Mouse (Mus musculus): Measurements from ENCODE around the gene Nfatc3. TPM values are rescaled to one million over a fixed set of nuclear protein-coding genes. Genes with fewer than 3 reads are reported as not detected.

Nfatc3 gene
- polyA plus RNA-seq, 1 experiment from 2014 or later: 3.2 TPM

DNA sequence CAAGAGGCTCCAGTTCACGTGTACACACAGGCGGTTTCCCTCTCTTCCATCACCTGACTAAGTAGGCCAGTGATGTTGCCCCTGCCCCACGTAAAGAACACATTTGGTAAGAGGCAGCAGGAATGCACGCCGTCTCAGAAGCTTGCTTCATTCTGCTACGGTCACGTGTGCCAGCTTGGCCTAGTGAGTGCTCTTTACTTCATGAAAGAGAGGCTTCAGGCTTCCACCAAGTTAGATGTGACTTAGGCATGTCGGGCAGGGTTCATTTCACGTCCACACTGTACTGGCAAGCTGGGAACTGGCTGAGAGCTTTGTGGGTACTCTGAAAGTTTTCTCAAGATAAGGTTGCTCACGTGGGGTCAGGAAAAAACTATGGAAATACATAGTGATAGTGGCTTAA is 19.9 kb upstream of the Nfatc3 start:
- Histone ChIP-seq H3K4me1 (ENCODE audit: control insufficient read depth, insufficient read depth, low read length) (no peaks in the 10 kb centered on the region), H3K36me3 (ENCODE audit: control insufficient read depth, insufficient read depth, low read length) (no peaks in the 10 kb centered on the region), H3K27ac (ENCODE audit: low read depth, low read length) (no peak overlapping the region), H3K27me3 (ENCODE audit: control insufficient read depth, insufficient read depth, low read length) (no peaks in the 10 kb centered on the region), H3K4me2 (ENCODE audit: low read depth, low read length) (no peak overlapping the region), H3K4me3 (ENCODE audit: low read depth, low read length) (no peak overlapping the region), H3K9me3 (ENCODE audit: control insufficient read depth, low read length) (no peaks in the 10 kb centered on the region), H3K9ac (replicated peaks; ENCODE audit: low read depth, low read length) (no peak overlapping the region)
- ATAC-seq (ENCODE audit: low read depth): no peak
- WGBS: 94% methylated on average over 10 of the region's 10 CpGs

DNA sequence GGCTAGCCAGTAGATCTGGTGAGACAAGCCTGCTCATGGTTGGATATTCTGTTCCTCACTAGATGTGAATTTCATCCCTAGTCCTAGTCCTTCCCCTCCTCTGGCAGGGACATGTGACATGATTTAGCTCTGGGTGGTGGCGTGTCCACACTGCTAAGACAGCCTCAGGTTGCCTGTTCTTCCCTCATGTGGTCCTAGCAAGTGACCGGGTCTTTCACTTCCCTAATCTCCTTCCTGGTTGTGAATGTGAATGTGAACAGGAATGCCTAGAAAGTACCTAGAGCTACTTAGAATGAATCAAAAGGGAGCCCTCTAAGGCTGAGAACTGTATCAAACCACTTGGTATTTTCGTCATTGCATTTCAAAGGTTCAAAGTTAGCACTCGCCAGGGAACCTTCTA is 19.0 kb upstream of the Nfatc3 start:
- ATAC-seq (ENCODE audit: low read depth): no peak
- 85% methylated on average over 4 of the region's 4 CpGs for WGBS

DNA sequence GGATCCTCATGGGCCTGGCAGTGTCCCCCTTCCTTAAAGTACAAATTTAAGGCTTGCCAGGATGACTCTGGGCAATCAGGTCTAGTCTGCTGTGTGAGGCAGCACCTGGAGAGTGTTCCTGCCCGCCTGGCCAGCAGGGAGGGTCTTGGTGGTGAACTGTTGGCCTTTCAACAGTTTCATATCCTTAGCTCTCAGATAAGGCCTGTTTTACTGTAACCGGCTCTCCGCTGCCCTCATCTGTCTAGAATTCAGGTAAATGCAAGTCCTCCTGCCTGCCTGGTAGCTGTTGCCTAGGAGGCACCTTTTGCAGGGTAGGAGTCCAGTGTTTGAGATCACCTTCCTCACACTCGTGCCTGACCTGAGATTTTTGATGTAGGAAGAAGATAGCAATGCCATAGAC is 18.4 kb upstream of the Nfatc3 start:
- ATAC-seq (ENCODE audit: low read depth): no peak
- Histone ChIP-seq H3K4me1 (ENCODE audit: control insufficient read depth, insufficient read depth, low read length) (no peaks in the 10 kb centered on the region), H3K9me3 (ENCODE audit: control insufficient read depth, low read length) (no peaks in the 10 kb centered on the region), H3K4me2 (ENCODE audit: low read depth, low read length) (no peak overlapping the region), H3K27ac (ENCODE audit: low read depth, low read length) (no peak overlapping the region), H3K27me3 (ENCODE audit: control insufficient read depth, insufficient read depth, low read length) (no peaks in the 10 kb centered on the region), H3K4me3 (ENCODE audit: low read depth, low read length) (no peak overlapping the region), H3K36me3 (ENCODE audit: control insufficient read depth, insufficient read depth, low read length) (no peaks in the 10 kb centered on the region), H3K9ac (replicated peaks; ENCODE audit: low read depth, low read length) (no peak overlapping the region)
- 78% methylated on average over 4 of the region's 4 CpGs for WGBS

More for the DNA sequence above, 19.0 kb upstream of the Nfatc3 start:
- Histone ChIP-seq H3K4me3 (ENCODE audit: low read depth, low read length) (no peak overlapping the region), H3K9me3 (ENCODE audit: control insufficient read depth, low read length) (no peaks in the 10 kb centered on the region), H3K36me3 (ENCODE audit: control insufficient read depth, insufficient read depth, low read length) (no peaks in the 10 kb centered on the region), H3K27ac (ENCODE audit: low read depth, low read length) (no peak overlapping the region), H3K9ac (replicated peaks; ENCODE audit: low read depth, low read length) (no peak overlapping the region), H3K4me1 (ENCODE audit: control insufficient read depth, insufficient read depth, low read length) (no peaks in the 10 kb centered on the region), H3K27me3 (ENCODE audit: control insufficient read depth, insufficient read depth, low read length) (no peaks in the 10 kb centered on the region), H3K4me2 (ENCODE audit: low read depth, low read length) (no peak overlapping the region)

DNA sequence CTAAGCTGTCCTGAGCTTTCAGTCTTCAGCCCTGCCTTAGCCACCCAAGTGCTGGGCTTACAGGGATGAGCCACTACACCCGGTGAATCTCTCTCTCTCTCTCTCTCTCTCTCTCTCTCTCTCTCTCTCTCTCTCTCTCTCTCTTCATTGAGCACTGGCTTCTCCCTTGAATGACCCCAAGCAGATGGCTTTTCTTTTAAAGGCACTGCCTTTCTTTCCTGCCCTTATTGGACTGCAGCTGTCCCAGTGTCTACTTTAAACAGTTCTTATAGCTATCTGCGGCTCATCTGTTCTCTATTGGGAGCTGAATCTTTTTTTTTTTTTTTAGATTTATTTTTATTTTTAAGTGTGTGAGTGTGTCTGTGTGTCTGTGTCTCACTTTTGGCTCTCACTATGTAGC is 15.6 kb upstream of the Nfatc3 start:
- no peaks in the 10 kb centered on the region for H3K36me3 ChIP-seq (ENCODE audit: control insufficient read depth, insufficient read depth, low read length)
- H3K4me1 ChIP-seq (ENCODE audit: control insufficient read depth, insufficient read depth, low read length): no peaks in the 10 kb centered on the region
- no peak for ATAC-seq (ENCODE audit: low read depth)
- 53% methylated on average over 2 of the region's 2 CpGs for WGBS
- H3K9ac ChIP-seq (replicated peaks; ENCODE audit: low read depth, low read length): no peak overlapping the region
- H3K9me3 ChIP-seq (ENCODE audit: control insufficient read depth, low read length): no peaks in the 10 kb centered on the region
- H3K4me3 ChIP-seq (ENCODE audit: low read depth, low read length): no peak overlapping the region
- no peak overlapping the region for H3K27ac ChIP-seq (ENCODE audit: low read depth, low read length)
- H3K4me2 ChIP-seq (ENCODE audit: low read depth, low read length): no peak overlapping the region
- no peaks in the 10 kb centered on the region for H3K27me3 ChIP-seq (ENCODE audit: control insufficient read depth, insufficient read depth, low read length)

DNA sequence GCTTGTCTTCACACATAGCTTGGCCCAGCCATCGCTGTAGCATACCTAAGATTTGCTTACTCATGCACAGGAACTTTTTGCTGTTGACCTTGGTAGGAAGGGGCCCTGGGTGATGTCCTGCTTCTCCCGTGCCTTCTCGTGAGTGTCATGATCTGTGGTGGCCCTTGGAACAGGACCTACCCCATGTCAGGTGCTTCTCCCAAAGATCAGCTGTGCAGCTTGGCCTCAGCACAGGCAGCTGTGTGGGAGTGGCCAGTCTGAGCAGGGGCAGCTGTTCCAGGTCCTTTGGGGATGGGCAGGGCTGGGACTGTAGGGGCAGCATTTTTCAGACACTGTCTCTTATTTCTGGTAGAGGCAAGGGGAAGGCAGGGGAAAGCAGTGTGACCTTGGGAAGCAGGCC is 14.5 kb upstream of the Nfatc3 start:
- Histone ChIP-seq H3K4me2 (ENCODE audit: low read depth, low read length) (no peak overlapping the region), H3K27me3 (ENCODE audit: control insufficient read depth, insufficient read depth, low read length) (no peaks in the 10 kb centered on the region), H3K27ac (ENCODE audit: low read depth, low read length) (no peak overlapping the region), H3K9me3 (ENCODE audit: control insufficient read depth, low read length) (no peaks in the 10 kb centered on the region), H3K36me3 (ENCODE audit: control insufficient read depth, insufficient read depth, low read length) (no peaks in the 10 kb centered on the region), H3K4me1 (ENCODE audit: control insufficient read depth, insufficient read depth, low read length) (no peaks in the 10 kb centered on the region), H3K4me3 (ENCODE audit: low read depth, low read length) (no peak overlapping the region), H3K9ac (replicated peaks; ENCODE audit: low read depth, low read length) (no peak overlapping the region)
- ATAC-seq (ENCODE audit: low read depth): no peak
- 87% methylated on average over 3 of the region's 3 CpGs for WGBS

DNA sequence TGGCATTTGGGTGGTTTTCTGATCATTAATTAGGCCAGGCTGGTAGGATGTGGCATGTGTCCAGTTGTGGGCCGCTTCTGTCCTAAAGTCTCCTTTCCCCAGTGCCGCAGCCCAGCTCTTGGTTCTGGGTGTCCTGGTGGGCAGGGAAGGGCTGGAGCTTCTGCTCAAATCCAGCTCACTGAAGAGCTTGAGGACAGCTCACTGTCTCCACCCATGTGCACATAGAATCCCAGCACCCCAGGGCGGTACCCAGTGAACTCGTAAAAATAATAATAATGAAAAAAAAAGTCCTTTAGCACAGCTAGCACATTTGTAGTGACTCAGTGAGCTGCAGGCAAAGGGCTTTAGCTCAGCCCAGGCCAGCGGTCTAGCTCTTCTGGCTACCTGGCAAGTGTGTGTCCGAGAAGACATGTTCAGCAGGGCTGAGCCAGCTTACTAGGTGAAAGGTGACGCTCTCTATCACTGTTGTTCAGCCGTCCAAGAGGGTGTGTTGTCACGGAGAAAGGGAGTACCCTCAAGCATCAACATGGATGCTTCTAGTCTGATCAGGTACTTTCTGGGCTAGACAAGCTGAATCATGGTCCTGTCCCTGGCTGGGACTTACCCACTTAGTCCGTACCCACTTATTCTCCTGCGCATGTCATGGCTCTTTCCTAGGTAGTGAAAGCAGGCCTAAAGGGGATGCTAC is 11.6 kb upstream of the Nfatc3 start:
- Histone ChIP-seq H3K9ac (replicated peaks; ENCODE audit: low read depth, low read length) (no peak overlapping the region), H3K4me1 (ENCODE audit: control insufficient read depth, insufficient read depth, low read length) (no peaks in the 10 kb centered on the region), H3K9me3 (ENCODE audit: control insufficient read depth, low read length) (no peaks in the 10 kb centered on the region), H3K4me3 (ENCODE audit: low read depth, low read length) (no peak overlapping the region), H3K27ac (ENCODE audit: low read depth, low read length) (no peak overlapping the region), H3K36me3 (ENCODE audit: control insufficient read depth, insufficient read depth, low read length) (peaks cover 8% of the 10 kb centered on the region; the same call in 1 of the 2 replicates), H3K27me3 (ENCODE audit: control insufficient read depth, insufficient read depth, low read length) (no peaks in the 10 kb centered on the region), H3K4me2 (ENCODE audit: low read depth, low read length) (no peak overlapping the region)
- WGBS: 95% methylated on average over 11 of the region's 11 CpGs
- no peak for ATAC-seq (ENCODE audit: low read depth)

DNA sequence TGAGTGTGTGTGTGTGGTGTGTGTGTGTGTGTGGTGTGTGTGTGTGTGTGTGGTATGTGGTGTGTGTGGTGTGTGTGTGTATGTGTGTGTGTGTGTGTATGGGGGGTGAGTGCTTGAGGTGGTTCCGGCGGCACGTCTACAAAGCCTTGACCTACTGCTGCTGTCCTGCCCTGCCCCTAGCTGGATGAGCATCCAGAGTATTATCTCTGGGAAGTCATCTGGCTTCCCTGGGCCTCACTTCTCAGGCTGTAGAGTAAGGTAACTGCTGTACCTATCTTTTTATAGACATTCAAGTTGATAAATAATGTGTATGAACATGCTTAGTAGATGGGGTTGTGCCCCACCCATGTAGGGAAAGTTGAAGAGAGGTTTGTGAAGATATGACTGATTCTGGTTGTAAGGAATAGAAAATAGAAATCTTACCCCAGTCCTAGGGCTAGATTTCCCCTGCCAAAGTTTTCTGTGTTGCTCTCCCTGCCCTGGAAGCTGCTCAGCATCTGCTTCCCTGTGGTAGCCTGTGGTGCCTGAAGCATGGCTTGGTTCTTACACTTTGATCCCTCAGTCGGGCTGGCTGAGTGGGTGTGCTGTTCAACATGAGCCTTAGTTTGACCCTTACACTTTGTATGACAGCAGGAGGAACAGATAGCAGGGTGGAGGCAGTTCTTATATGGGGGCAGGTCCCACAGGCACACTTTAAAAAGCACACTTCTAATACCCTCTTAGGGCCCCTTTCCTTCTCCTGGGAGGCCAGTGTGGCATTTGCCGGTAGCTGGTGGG is 10.6 kb upstream of the Nfatc3 start:
- ATAC-seq (ENCODE audit: low read depth): no peak
- no peaks in the 10 kb centered on the region for H3K27me3 ChIP-seq (ENCODE audit: control insufficient read depth, insufficient read depth, low read length)
- no peaks in the 10 kb centered on the region for H3K4me1 ChIP-seq (ENCODE audit: control insufficient read depth, insufficient read depth, low read length)
- no peak overlapping the region for H3K9ac ChIP-seq (replicated peaks; ENCODE audit: low read depth, low read length)
- H3K4me3 ChIP-seq (ENCODE audit: low read depth, low read length): no peak overlapping the region
- WGBS: 78% methylated on average over 5 of the region's 5 CpGs
- H3K4me2 ChIP-seq (ENCODE audit: low read depth, low read length): no peak overlapping the region
- peaks cover 8% of the 10 kb centered on the region; the same call in 1 of the 2 replicates for H3K36me3 ChIP-seq (ENCODE audit: control insufficient read depth, insufficient read depth, low read length)
- H3K9me3 ChIP-seq (ENCODE audit: control insufficient read depth, low read length): no peaks in the 10 kb centered on the region
- no peak overlapping the region for H3K27ac ChIP-seq (ENCODE audit: low read depth, low read length)

DNA sequence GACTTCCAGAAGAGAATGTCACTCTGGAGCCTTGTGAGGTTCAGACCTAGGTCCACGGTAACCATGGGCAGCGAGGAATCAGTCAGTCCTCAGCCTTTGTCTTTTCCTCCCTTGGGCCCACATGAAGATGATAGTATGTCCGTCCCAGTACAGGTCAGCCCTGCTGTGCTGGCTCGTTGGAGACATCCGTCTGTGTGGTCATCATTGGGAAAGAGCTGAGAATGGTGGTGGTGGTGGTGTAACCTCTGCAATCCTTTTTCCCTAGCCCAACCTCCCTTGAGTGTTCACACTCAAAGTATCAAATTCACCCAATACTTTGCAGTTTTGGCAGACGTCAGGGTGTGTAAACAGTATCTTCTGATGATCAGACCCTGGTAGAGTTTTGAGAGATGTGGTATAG is 8.8 kb upstream of the Nfatc3 start:
- no peak overlapping the region for H3K27ac ChIP-seq (ENCODE audit: low read depth, low read length)
- no peak overlapping the region for H3K9ac ChIP-seq (replicated peaks; ENCODE audit: low read depth, low read length)
- no peaks in the 10 kb centered on the region for H3K4me1 ChIP-seq (ENCODE audit: control insufficient read depth, insufficient read depth, low read length)
- H3K4me3 ChIP-seq (ENCODE audit: low read depth, low read length): no peak overlapping the region
- ATAC-seq (ENCODE audit: low read depth): no peak
- 84% methylated on average over 6 of the region's 6 CpGs for WGBS
- H3K27me3 ChIP-seq (ENCODE audit: control insufficient read depth, insufficient read depth, low read length): no peaks in the 10 kb centered on the region
- peaks cover 10% of the 10 kb centered on the region; the same call in 1 of the 2 replicates for H3K36me3 ChIP-seq (ENCODE audit: control insufficient read depth, insufficient read depth, low read length)
- no peaks in the 10 kb centered on the region for H3K9me3 ChIP-seq (ENCODE audit: control insufficient read depth, low read length)
- no peak overlapping the region for H3K4me2 ChIP-seq (ENCODE audit: low read depth, low read length)

DNA sequence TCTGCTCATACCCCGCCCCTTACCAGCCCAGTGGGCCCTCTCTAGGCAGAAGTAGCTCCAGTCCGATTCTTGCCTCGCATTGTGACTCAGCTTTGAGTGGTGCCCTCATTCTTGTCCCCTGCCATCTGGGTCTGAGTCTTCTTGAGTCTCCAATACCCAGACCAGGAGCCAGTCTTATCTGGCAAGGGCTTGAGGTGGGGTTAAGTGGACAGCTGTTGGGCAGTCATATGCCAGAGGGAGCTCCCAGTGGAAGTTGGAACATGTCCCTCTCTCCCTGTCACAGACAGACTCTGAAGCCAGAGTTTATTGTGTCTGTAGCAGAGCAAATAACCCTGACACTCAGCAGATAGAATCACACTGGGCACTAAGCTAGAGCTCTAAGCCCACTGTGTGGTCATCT is 7.6 kb upstream of the Nfatc3 start:
- H3K9me3 ChIP-seq (ENCODE audit: control insufficient read depth, low read length): no peaks in the 10 kb centered on the region
- H3K4me3 ChIP-seq (ENCODE audit: low read depth, low read length): no peak overlapping the region
- H3K9ac ChIP-seq (replicated peaks; ENCODE audit: low read depth, low read length): no peak overlapping the region
- no peaks in the 10 kb centered on the region for H3K4me1 ChIP-seq (ENCODE audit: control insufficient read depth, insufficient read depth, low read length)
- H3K36me3 ChIP-seq (ENCODE audit: control insufficient read depth, insufficient read depth, low read length): peaks cover 10% of the 10 kb centered on the region; the same call in 1 of the 2 replicates
- ATAC-seq (ENCODE audit: low read depth): no peak
- 89% methylated on average over 3 of the region's 3 CpGs for WGBS
- no peaks in the 10 kb centered on the region for H3K27me3 ChIP-seq (ENCODE audit: control insufficient read depth, insufficient read depth, low read length)
- no peak overlapping the region for H3K27ac ChIP-seq (ENCODE audit: low read depth, low read length)
- H3K4me2 ChIP-seq (ENCODE audit: low read depth, low read length): no peak overlapping the region

All from neural tube, embryonic 14.5 days (tissue).